Mouse (Mus musculus) hematopoietic stem cell, adult 5-6 weeks (primary cell): ENCODE data around the gene Rbbp8nl. TPM values are rescaled to one million over a fixed set of nuclear protein-coding genes. Genes with fewer than 3 reads are reported as not detected.

Source experiments
- ATAC-seq, 2 experiments: fragments of 125-278 bp in 1 of 2; replicated peaks in 1 of 2; 2 replicates each; pipeline ENCODE4 v1.8.0; 2016 to 2017; ENCODE audit warnings: inconsistent platforms in 2 of 2, mild to moderate bottlenecking in 2 of 2, moderate number of reproducible peaks in 2 of 2, low read depth in 1 of 2, moderate TSS enrichment in 1 of 2; ENCODE audit not compliant: low FRiP score in 2 of 2, poor library complexity in 2 of 2, severe bottlenecking in 2 of 2, insufficient read depth in 1 of 2, low TSS enrichment in 1 of 2
- total RNA-seq: library from RNA; stranded (forward); fragments of 172-1452, 232-1000 nt; gene quantifications from 2 replicates; pipeline ENCODE4 v1.2.3, GENCODE M21; 2017

Gene Rbbp8nl
- not detected in 2 replicates for total RNA-seq

DNA sequence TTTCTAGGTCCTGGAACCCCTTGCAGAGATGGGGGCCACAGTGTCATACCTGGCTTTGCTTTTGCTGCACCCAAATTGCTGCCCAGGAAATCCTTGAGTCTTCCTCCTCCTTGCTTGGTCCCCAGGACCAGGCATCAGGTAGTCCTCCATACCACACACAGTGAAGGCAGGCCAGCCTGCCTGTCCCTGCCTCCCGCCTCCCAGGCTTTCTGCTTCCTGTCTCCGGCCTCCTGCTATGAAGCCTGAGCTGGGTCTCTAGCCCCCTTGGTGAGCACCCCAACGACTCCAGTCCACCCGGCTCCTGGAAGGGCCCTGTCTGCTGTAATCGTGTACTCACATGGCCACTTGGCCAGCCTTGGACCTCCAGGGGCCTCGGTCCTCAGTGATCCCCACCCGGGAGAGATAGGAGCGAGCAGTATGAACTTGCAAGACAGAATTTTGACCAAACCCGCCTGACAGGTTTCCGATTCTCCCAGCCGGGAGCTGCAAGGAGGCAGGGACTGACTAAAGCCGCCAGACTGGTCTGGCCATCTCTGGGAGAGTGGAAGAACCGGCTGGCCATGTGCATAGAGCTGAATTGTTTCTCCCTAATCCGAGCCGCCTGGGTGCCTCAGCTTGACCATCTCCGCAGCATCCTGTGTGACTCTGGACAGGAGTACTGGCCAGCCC lies at the start of gene Rbbp8nl:
TSS of gene Rbbp8nl (minus strand) at position 440 of the 669 bp plus-strand sequence.
- no peak for ATAC-seq

- no peak for ATAC-seq
Measured at GRCm38 (mm10) chr2:180334551-180334986, 44.9 kb upstream of the Rbbp8nl start, which contains the start of gene Gata5. Gene Gata5, minus strand, starts transcription at chr2:180334699.

- no peak; a peak in 1 of 4 replicates for ATAC-seq
Measured at GRCm38 (mm10) chr2:180333778-180334550, 44.3 kb upstream of the Rbbp8nl start.

GRCm38 (mm10) chr2:180329466-180329865 lies 39.8 kb upstream of the Rbbp8nl start:
- ATAC-seq, result no peak

- ATAC-seq, result no peak
Measured at GRCm38 (mm10) chr2:180322674-180323355, 33.1 kb upstream of the Rbbp8nl start.

- ATAC-seq, result no peak
Measured at GRCm38 (mm10) chr2:180320216-180320615, 30.5 kb upstream of the Rbbp8nl start.

DNA sequence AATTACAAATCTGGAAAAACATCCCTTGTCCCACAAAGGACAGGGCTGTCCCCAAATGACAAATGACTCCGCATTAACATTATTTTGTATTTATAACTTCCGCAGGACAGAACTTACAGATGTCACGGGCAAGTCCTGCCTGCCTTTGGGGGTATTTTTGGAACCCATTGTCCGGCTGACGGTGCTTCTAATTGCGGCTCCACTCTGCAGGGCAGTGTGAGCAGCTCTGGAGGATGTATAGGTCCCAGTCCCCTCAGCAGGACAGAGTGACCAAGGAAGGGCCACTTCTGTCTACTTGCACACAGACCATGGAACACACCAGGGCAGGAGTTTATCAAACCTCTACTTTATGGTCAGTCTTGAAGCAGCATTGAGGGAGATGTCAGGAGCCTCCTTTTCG lies 27.9 kb upstream of the Rbbp8nl start:
- ATAC-seq, result no peak

- ATAC-seq, result no peak
Measured at GRCm38 (mm10) chr2:180314292-180314691, 24.6 kb upstream of the Rbbp8nl start.

DNA sequence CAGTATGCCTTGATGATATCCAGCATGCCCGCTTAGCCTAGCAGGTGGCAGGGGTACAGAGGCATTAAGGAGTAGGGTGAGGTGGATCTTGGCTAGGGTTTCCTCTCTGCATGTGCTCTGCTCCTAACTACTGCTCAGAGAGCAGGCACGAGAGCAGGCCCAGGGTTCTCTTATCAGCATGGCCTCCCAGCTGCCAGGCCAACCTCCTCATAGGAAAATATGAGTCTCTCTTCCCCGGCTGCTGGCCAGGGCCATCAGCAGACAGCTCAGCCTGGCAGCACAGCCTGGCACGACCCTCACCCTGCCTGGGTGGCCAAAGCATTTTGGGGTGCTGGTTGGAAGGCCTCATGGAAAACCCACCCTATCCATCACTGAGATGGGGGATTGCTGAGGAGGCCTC lies 21.5 kb upstream of the Rbbp8nl start:
- ATAC-seq, result no peak

DNA sequence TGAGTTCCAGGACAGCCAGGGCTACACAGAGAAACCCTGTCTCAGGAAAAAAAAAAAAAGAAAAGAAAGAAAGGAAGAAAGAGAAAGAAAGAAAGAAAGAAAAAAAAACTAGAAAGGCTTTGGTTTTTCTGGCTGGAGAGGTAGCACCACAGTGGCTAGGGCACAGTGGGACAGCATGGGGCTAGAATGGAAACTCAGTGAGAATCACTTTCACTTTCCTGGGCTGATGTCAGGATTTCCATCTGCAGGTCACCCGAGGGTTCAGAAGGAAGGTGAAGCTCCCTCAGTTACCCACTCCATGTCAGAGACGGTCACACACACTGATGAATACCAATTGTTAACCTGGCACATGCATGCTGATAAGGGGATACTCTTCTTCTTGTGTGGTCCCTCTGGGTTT lies 18.0 kb upstream of the Rbbp8nl start:
- ATAC-seq, result peak in 1 of 2 experiments; percentile 47; a peak in 1 of 4 replicates

DNA sequence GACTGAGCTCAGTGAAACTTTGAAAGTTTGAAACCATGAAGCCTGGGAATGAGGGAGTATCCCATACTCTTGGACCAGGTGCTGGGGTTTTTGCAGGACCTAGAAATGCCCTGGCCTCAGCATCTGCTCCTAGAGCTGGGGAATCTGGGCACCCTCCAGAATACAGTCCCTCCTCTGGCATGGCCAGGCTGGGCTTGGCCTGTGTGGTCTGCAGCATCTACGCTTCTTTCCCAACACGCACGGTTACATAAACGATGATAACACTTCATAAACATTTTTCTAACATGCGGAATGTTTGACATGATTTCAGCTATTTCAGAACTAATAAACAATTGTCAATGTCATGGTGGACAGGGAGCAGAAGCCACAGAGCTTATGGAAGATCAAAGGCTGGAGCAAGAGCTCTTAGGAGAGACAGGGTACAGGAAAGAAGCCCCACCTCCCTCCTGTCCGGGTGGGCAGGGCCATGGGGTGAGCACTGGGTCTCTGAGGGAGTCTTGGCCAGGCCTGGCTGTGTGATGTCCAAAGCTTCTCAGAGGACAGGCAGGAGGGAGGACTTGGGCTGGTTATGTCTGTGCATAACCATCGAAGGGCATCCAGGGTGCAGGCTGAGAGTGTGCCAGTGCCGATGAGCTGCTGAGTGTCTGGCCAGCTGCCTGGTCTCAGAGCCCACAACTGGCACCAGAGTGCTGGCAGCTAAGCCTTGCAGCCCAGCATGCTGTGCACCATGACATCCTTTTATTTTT lies 16.9 kb upstream of the Rbbp8nl start:
- ATAC-seq, result no peak

- no peak for ATAC-seq
Measured at GRCm38 (mm10) chr2:180306009-180306408, 16.3 kb upstream of the Rbbp8nl start.

- no peak for ATAC-seq
Measured at GRCm38 (mm10) chr2:180305490-180305889, 15.8 kb upstream of the Rbbp8nl start.

DNA sequence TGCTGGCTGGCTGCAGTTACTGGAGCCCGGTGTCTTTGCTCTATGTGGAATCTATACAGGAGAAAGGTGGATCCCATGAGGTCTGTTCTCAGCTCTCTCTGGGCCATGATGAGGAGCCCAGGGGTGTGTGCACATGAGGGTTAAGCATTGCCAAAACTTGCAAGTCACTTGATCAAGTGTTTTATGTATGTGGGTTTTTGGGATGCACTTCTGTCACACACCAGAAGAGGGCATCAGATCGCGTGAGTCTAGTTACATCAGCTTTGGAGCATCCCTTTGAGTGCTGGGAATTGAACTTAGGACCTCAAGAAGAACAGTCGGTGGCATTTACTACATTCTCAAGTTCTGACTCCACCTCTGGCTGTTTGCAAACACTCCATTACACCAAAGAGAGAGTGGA lies 14.9 kb upstream of the Rbbp8nl start:
- no peak for ATAC-seq

GRCm38 (mm10) chr2:180303468-180303867 lies 13.8 kb upstream of the Rbbp8nl start:
- ATAC-seq, result no peak

DNA sequence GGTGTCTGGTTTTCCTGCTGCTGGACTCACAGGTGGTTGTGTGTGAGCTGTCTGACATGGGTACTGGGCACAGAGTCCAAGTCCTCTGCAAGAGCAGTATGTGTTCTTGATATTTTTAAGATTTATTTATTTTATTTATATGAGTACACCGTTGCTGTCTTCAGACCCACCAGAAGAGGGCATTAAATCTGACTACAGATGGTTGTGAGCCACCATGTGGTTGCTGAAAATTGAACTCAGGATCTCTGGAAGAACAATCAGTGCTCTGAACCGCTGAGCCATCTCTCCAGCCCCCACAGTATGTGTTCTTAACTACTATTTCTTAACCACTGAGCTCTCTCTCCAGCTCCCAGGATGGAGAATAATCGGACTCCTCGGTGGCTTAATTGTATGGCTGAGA lies 12.5 kb upstream of the Rbbp8nl start:
- no peak for ATAC-seq

DNA sequence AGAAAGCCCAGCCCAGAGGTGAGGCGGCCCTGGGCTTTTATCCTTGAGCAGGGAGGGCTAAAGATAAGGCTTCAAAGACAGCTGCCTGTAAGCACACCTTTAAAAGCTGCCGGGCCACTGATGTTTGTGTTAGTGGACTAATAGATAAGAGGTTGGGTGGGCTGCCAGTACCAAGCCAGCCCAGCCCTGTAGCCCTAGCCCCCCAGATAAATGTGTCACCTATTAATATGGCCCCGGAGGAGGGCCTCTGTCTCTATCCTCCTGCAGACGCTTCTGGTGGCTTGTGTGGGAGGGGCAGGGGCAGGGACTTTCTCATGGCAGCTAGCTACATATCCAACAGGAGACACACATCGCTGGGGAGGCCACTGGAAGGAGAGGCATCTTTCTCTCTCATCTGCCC lies 11.1 kb upstream of the Rbbp8nl start:
- ATAC-seq, result no peak
